Mouse (Mus musculus) ovary, adult 18-20 months (tissue): ENCODE data around the gene Nebl.

Experiments used
- DNase-seq: peaks from one replicate; pipeline ENCODE4 v3.0.0; 2022; ENCODE audit warnings: low spot score, mixed read lengths

The Nebl gene

GRCm38 (mm10) chr2:17730957-17731830 lies at the start of gene Nebl:
TSS of gene Nebl (minus strand) at chr2:17731464.
- peak; percentile 5 for DNase-seq

- DNase-seq, result no peak
Measured at GRCm38 (mm10) chr2:17770246-17770825, 39.1 kb upstream of the Nebl start.

GRCm38 (mm10) chr2:17769242-17769755 lies 38.0 kb upstream of the Nebl start:
- no peak for DNase-seq

- DNase-seq, result no peak
Measured at GRCm38 (mm10) chr2:17756271-17756670, 25.0 kb upstream of the Nebl start.

GRCm38 (mm10) chr2:17742051-17742763 lies 10.9 kb upstream of the Nebl start:
- DNase-seq, result no peak

- no peak for DNase-seq
Measured at GRCm38 (mm10) chr2:17741555-17741954, 10.3 kb upstream of the Nebl start.

GRCm38 (mm10) chr2:17740454-17740853 lies 9.2 kb upstream of the Nebl start:
- DNase-seq, result no peak

- DNase-seq, result no peak
Measured at GRCm38 (mm10) chr2:17732210-17732609, 946 bp upstream of the Nebl start.

- no peak for DNase-seq
Measured at GRCm38 (mm10) chr2:17731831-17732200, 552 bp upstream of the Nebl start.

GRCm38 (mm10) chr2:17730648-17730956 lies 662 bp downstream of the Nebl start:
- no peak for DNase-seq

- no peak for DNase-seq
Measured at GRCm38 (mm10) chr2:17729770-17730647, 1.3 kb downstream of the Nebl start.

- no peak for DNase-seq
Measured at GRCm38 (mm10) chr2:17724405-17724804, 6.9 kb downstream of the Nebl start.

- no peak for DNase-seq
Measured at GRCm38 (mm10) chr2:17723268-17724019, 7.8 kb downstream of the Nebl start.

GRCm38 (mm10) chr2:17721177-17721715 lies 10.0 kb downstream of the Nebl start:
- DNase-seq, result no peak

- DNase-seq, result no peak
Measured at GRCm38 (mm10) chr2:17718281-17718680, 13.0 kb downstream of the Nebl start.

GRCm38 (mm10) chr2:17717200-17717599 lies 14.1 kb downstream of the Nebl start:
- DNase-seq, result no peak

- DNase-seq, result no peak
Measured at GRCm38 (mm10) chr2:17715149-17715767, 16.0 kb downstream of the Nebl start.

- DNase-seq, result no peak
Measured at GRCm38 (mm10) chr2:17714661-17715060, 16.6 kb downstream of the Nebl start.

GRCm38 (mm10) chr2:17714124-17714523 lies 17.1 kb downstream of the Nebl start:
- DNase-seq, result no peak

GRCm38 (mm10) chr2:17711216-17711615 lies 20.0 kb downstream of the Nebl start:
- DNase-seq, result no peak
